Mouse (Mus musculus): ENCODE measurements around the gene Pphln1. TPM values are rescaled to one million over a fixed set of nuclear protein-coding genes. Genes with fewer than 3 reads are reported as not detected.

Pphln1 gene
- 11.6 and 12.3 TPM in 2 replicates for polyA plus RNA-seq (2012; rRNA removed; ENCODE audit: low replicate concordance)

GRCm38 (mm10) chr15:93397826-93398698 is at the start of gene Pphln1, which contains the start of gene Zcrb1:
Gene Pphln1 (plus strand): TSS chr15:93398350.
Gene Zcrb1 (minus strand): TSS chr15:93398334.

Other genes with a start within 250 kb of the Pphln1 start
- gene Gxylt1, start 123.2 kb upstream of the Pphln1 start, polyA plus RNA-seq (2012; rRNA removed; ENCODE audit: low replicate concordance), result 2.4 and 4.2 TPM in 2 replicates
- 37.1 and 40.4 TPM in 2 replicates for gene Yaf2, start 61.4 kb upstream of the Pphln1 start, polyA plus RNA-seq (2012; rRNA removed; ENCODE audit: low replicate concordance)
- 33.6 and 45.4 TPM in 2 replicates for gene Zcrb1, start within 50 bp of the Pphln1 start, polyA plus RNA-seq (2012; rRNA removed; ENCODE audit: low replicate concordance)
- gene Prickle1, start 197.5 kb downstream of the Pphln1 start, polyA plus RNA-seq (2012; rRNA removed; ENCODE audit: low replicate concordance), result 8.4 and 17.8 TPM in 2 replicates